Mouse (Mus musculus): ENCODE measurements around the gene Polr3e. TPM values are rescaled to one million over a fixed set of nuclear protein-coding genes. Genes with fewer than 3 reads are reported as not detected.

Gene Polr3e
- 10 to 100 TPM; 31.3 to 32.0 TPM for total RNA-seq (2021)
- long read RNA-seq, full-length matches to known transcripts: 11 of 23 reads
- long read RNA-seq, partial matches to known transcripts: 6 of 23 reads
- long read RNA-seq, other reads (novel, unspliced or antisense): 6 of 23 reads

DNA sequence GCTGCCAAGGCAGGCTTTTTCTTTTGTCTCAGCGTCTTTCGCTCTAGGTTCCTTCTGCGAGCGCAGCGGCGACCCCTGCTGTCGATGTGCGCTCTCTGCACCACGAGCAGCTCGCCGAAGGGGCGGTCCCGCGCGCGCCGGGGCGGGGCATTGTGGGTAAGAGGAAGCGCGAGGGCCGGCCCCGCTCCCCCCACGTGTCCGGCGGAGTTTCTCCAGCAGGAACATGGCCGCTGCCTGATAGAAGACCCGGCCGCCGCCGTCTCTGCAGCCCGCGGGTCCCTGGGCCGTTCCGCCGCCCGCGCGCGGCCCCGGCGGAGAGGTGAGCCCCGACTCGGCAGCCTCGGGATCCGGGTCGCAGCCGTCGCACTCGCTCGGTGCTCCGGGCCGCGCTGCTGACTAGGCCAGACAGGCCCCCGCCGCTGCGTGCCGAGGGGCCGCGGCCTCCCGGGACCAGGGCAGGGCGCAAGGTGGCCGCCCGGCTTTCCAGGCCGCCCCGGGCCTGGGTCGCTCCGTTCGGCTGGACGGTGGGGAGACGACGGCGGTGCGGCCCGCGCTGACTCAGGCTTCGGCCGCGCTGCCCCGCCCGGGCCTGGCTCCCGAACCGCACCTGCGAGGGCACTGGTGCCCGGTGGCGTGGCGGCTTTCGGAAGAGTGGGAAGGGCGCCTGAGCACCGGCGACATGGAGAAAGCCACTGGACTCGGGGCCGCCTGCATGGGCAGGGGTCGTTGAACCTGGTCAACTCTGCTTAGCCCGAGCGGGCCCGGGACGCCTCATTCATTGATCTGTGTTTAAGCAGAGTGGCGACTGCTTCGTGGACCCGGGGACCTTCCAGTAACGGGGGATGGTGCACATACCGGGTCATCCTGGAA is at the start of gene Polr3e:
Gene Polr3e (plus strand): TSS at position 153 of the 870 bp plus-strand sequence.
- peak; percentile 100 for DNase-seq (ENCODE audit: low spot score in 2 of 2)

GRCm38 (mm10) chr7:120869883-120870282 is 47.7 kb upstream of the Polr3e start:
- DNase-seq (ENCODE audit: low spot score in 2 of 2): no peak

DNA sequence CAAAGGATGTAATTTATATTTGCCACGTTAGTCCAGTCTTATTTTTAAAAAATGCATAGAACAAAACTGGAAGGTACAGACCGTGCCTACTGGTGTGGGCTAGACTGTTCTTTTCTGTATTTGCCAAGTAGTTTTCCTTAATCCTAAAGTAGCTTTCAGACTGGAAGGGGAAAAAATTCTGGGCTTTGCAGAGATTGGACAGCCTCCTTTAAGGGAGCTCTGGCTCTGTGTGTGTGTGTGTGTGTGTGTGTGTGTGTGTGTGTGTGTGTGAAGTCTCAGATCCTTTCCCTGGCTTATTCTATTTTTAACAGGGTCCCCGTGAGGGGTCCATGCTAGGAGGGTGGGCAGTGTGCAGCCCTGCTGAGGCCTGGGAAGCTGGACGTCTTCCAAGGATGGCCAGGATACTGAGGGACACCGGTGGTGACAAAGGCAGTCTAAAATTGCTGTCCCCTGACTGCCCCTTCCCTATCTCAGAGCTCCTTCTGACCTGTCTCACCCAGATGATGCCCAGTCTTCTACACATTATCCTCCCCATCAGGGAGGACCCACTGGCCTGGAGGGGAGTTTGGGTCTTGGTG is 47.0 kb upstream of the Polr3e start:
- DNase-seq (ENCODE audit: low spot score in 2 of 2): no peak

DNA sequence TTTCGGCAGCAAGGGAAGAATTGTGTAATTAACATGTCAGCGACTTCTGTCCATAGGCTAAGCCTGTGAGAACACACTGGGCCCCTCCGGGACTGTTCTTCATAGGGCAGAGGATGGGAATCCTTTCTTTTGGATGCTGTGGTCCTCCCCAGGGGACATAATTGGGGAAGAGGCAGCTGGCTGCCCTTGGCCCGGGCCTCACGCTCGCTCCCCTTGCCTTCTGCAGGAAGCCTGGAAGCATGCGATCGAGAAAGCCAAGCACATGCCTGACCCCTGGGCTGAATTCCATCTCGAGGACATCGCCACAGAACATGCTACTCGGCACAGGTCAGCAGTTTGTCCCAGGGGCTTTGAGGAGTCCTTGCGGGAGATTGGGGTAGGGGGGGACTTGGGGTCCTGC is 44.5 kb upstream of the Polr3e start:
- no peak for DNase-seq (ENCODE audit: low spot score in 2 of 2)

- DNase-seq (ENCODE audit: low spot score in 2 of 2): no peak
Measured at GRCm38 (mm10) chr7:120874021-120874420, 43.5 kb upstream of the Polr3e start.

GRCm38 (mm10) chr7:120874764-120875539 is 42.6 kb upstream of the Polr3e start:
- no peak for DNase-seq (ENCODE audit: low spot score in 2 of 2)

- DNase-seq (ENCODE audit: low spot score in 2 of 2): no peak
Measured at GRCm38 (mm10) chr7:120875540-120876388, 41.8 kb upstream of the Polr3e start.

GRCm38 (mm10) chr7:120878271-120878670 is 39.3 kb upstream of the Polr3e start:
- DNase-seq (ENCODE audit: low spot score in 2 of 2): no peak

- no peak for DNase-seq (ENCODE audit: low spot score in 2 of 2)
Measured at GRCm38 (mm10) chr7:120879972-120880371, 37.6 kb upstream of the Polr3e start.

GRCm38 (mm10) chr7:120880770-120881169 is 36.8 kb upstream of the Polr3e start:
- DNase-seq (ENCODE audit: low spot score in 2 of 2): no peak

GRCm38 (mm10) chr7:120881451-120881850 is 36.1 kb upstream of the Polr3e start:
- no peak for DNase-seq (ENCODE audit: low spot score in 2 of 2)

DNA sequence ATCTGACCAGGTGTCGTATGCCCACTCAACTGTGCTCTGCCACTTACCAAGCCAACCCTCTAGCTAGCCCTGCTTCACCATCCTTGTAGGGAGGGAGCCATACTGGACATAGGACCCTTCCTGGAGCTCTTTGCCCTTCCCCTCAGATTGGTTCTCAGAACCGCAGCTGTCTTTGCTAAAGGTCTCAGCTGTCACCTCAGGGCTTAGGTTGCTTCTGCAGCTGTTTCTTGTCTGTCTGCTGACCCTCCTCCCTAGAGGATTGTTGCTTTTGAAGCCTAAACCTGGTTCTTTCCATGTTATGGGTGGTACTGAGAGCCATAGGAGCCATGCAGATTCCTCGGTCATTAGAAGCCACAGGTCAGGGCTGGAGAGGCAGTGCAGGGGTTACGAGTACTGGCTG is 34.9 kb upstream of the Polr3e start:
- DNase-seq (ENCODE audit: low spot score in 2 of 2): no peak

GRCm38 (mm10) chr7:120883523-120884290 is 33.8 kb upstream of the Polr3e start:
- DNase-seq (ENCODE audit: low spot score in 2 of 2): no peak

DNA sequence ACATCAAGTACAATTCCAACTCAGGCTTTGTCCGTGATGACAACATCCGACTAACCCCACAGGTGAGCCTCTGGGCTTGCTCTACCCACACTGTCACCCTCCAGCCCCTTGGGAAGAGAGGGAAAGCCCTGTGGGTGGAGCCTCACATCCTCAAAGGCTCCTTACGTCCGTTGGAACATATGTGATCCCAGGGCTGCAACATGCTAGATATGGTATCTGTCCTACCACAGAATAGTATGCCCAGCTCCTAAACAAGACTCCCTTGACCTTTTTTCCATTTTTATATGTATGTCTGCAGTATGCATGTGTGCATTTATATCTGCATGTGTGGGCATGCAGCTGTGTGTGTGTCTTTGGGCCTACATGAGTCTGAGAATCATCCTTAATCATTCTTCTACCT is 32.8 kb upstream of the Polr3e start:
- no peak for DNase-seq (ENCODE audit: low spot score in 2 of 2)

GRCm38 (mm10) chr7:120893123-120893522 is 24.4 kb upstream of the Polr3e start:
- no peak for DNase-seq (ENCODE audit: low spot score in 2 of 2)

DNA sequence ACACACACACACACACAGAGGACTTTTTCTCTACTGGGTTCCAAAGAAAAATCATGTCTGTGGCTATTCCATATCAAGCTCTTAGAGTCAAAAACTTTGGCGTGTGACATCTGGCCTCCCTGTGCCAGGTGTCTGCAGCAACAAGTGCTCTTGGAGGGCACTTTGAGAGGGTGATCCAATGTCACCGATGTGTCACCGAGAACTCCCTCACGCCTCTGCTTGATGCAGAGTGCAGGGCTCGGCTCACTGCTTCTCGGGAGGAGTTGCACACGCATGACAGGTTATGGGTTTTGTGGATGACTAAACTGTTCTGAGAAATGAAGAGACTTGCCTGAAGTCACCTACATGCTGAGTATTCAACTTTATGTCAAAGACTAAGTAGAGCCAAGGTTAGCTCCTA is 20.5 kb upstream of the Polr3e start:
- no peak for DNase-seq (ENCODE audit: low spot score in 2 of 2)

GRCm38 (mm10) chr7:120897711-120898335 is 19.7 kb upstream of the Polr3e start:
- no peak for DNase-seq (ENCODE audit: low spot score in 2 of 2)

GRCm38 (mm10) chr7:120900191-120900590 is 17.4 kb upstream of the Polr3e start:
- no peak for DNase-seq (ENCODE audit: low spot score in 2 of 2)

DNA sequence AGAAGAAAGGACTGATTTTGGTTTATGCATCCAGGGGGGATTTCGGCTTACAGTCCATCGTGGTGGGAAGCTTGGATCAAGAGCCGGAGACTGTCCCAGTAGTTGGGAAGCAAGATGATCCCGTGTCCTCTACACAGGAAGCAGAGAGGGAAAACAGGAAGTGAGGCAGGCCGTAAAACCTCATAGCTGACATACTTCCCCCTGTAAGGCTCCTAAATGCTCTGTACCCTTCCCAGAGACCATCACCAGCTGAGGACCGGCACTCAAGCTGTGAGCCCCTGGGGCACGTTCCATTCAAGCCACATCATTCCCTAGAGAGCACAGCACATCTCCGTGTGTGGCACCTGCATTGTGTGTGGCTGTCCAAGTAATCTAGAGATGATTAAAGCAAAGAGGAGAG is 15.8 kb upstream of the Polr3e start:
- DNase-seq (ENCODE audit: low spot score in 2 of 2): no peak

DNA sequence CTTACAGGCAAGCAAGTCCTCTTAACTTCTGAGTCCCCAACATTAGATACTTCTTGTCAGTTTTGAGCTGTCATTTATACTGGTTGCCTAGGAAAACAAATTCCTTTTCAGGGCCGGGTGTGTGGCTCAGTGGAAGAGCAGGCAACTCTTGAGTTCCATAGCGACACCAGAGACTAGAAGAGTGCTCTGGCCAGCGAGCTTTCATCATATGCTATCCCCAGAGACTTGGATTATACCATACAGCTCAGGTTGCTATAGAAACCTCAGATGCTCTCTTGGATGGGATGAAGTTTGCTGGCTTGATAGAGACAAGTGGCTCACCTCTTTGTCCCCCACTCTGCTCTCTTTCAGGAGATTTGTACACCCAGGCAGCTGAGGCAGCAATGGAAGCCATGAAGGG is 14.6 kb upstream of the Polr3e start:
- no peak for DNase-seq (ENCODE audit: low spot score in 2 of 2)

All from layer of hippocampus, postnatal 10 days (tissue).